Mouse (Mus musculus) liver, postnatal 0 days (tissue): ENCODE data around the gene Cc2d2b. TPM values are rescaled to one million over a fixed set of nuclear protein-coding genes. Genes with fewer than 3 reads are reported as not detected.

Experiments used
- ATAC-seq: fragments of 200-750 bp; cut with Nextera tagmentation; 2 replicates; pipeline ENCODE4 v1.8.0; 2017; ENCODE audit warnings: mild to moderate bottlenecking, moderate library complexity
- DNase-seq: peaks from one replicate; pipeline ENCODE4 v3.0.0-alpha.2; 2016
- H3K27ac ChIP-seq: fragments of 300-500 bp; sonication (generic); 2 replicates; pipeline ENCODE4 v1.5.1; 2014; ENCODE audit warnings: antibody characterized with exemption, moderate library complexity, mild to moderate bottlenecking, low read depth
- H3K27me3 ChIP-seq: fragments of 300-500 bp; sonication (generic); 2 replicates; pipeline ENCODE4 v1.6.1; 2014; ENCODE audit warnings: low read length, control low read depth, mixed read lengths; ENCODE audit not compliant: insufficient read depth
- H3K36me3 ChIP-seq: fragments of 300-500 bp; sonication (generic); replicated peaks from 2 replicates; pipeline ENCODE4 v1.6.1; 2014; ENCODE audit warnings: mild to moderate bottlenecking, control low read depth, low read length, moderate library complexity, mixed read lengths; ENCODE audit not compliant: insufficient read depth
- H3K4me1 ChIP-seq: fragments of 300-500 bp; sonication (generic); 2 replicates; pipeline ENCODE4 v1.6.1; 2014; ENCODE audit warnings: antibody characterized with exemption, mild to moderate bottlenecking, control low read depth; ENCODE audit not compliant: insufficient read depth
- H3K4me2 ChIP-seq: fragments of 300-500 bp; sonication (generic); 2 replicates; pipeline ENCODE4 v1.6.1; 2014; ENCODE audit warnings: low read depth, mild to moderate bottlenecking, low read length, moderate library complexity, mixed read lengths
- H3K4me3 ChIP-seq: fragments of 300-500 bp; sonication (generic); 2 replicates; pipeline ENCODE4 v1.5.1; 2014; ENCODE audit warnings: low read depth, low read length
- H3K9ac ChIP-seq: fragments of 300-500 bp; sonication (generic); replicated peaks from 2 replicates; pipeline ENCODE4 v1.6.1; 2014; ENCODE audit warnings: mild to moderate bottlenecking, moderate library complexity
- H3K9me3 ChIP-seq: fragments of 300-500 bp; sonication (generic); 2 replicates; pipeline ENCODE4 v1.6.1; 2016; ENCODE audit warnings: mild to moderate bottlenecking, control low read depth, low read length, mixed read lengths
- CTCF ChIP-seq: sonication (generic); IDR thresholded peaks from 2 replicates; pipeline ENCODE4 v1.5.1; 2016; ENCODE audit warnings: antibody characterized with exemption, low read depth
- EP300 ChIP-seq: IDR thresholded peaks from 2 replicates; pipeline ENCODE4 v1.6.1; 2016; ENCODE audit warnings: antibody characterized with exemption, low read depth, mild to moderate bottlenecking
- WGBS: fragments of 180-500 bp; shearing (Covaris S2); extraction: QIAGEN DNeasy Blood & Tissue Kit; methylation state at CpG from one replicate; pipeline ENCODE4 v1.1.7; 2014; ENCODE audit not compliant: insufficient replicate concordance; 5-methylcytosine and 5-hydroxymethylcytosine counted together
- polyA plus RNA-seq: library from polyadenylated mRNA; unstranded; fragments of >200 nt; fragmentation: Nextera tagmentation; extraction: Ambion mirVana; gene quantifications from 2 replicates; pipeline ENCODE4 v1.2.1, GENCODE M21; 2015

Gene Cc2d2b
- polyA plus RNA-seq, 1 experiment from 2014 or later, result 1.3 TPM

- ATAC-seq (no peak), DNase-seq (no peak)
- H3K9ac ChIP-seq, result no peak overlapping the region
- H3K9me3 ChIP-seq, result no peaks in the 10 kb centered on the region
- H3K36me3 ChIP-seq, result no peaks in the 10 kb centered on the region
- H3K27ac ChIP-seq, result no peak overlapping the region
- no peak overlapping the region for H3K4me3 ChIP-seq
- H3K4me1 ChIP-seq, result no peaks in the 10 kb centered on the region
- 0 out of 2 replicates have a peak, but pooled peaks cover 2% of the 10 kb centered on the region for H3K27me3 ChIP-seq
- no peak overlapping the region for H3K4me2 ChIP-seq
- 49% methylated on average over 4 of the region's 4 CpGs for WGBS
- TF ChIP-seq CTCF, result no peak
- TF ChIP-seq EP300, result no peak
Observed at GRCm38 (mm10) chr19:40859555-40859954, 111.0 kb downstream of the Cc2d2b start.

- H3K4me2 ChIP-seq, result no peak overlapping the region
- H3K36me3 ChIP-seq, result no peaks in the 10 kb centered on the region
- H3K9me3 ChIP-seq, result no peaks in the 10 kb centered on the region
- no peak overlapping the region for H3K4me3 ChIP-seq
- peaks cover 3% of the 10 kb centered on the region; the same call in 1 of the 2 replicates for H3K4me1 ChIP-seq
- TF ChIP-seq EP300, result no peak
- no peak for TF ChIP-seq CTCF
- DNase-seq (no peak), ATAC-seq (no peak)
- H3K27ac ChIP-seq, result no peak overlapping the region
- H3K27me3 ChIP-seq, result 0 out of 2 replicates have a peak, but pooled peaks cover 5% of the 10 kb centered on the region
- 30% methylated on average over 5 of the region's 5 CpGs for WGBS
- H3K9ac ChIP-seq, result no peak overlapping the region
Observed at GRCm38 (mm10) chr19:40868284-40868683, 119.7 kb downstream of the Cc2d2b start.

GRCm38 (mm10) chr19:40869425-40870105, 121.0 kb downstream of the Cc2d2b start:
- Histone ChIP-seq H3K4me2 (no peak overlapping the region), H3K9ac (no peak overlapping the region), H3K27ac (no peak overlapping the region), H3K4me3 (no peak overlapping the region), H3K36me3 (no peaks in the 10 kb centered on the region), H3K4me1 (peaks cover 3% of the 10 kb centered on the region; the same call in 1 of the 2 replicates), H3K27me3 (0 out of 2 replicates have a peak, but pooled peaks cover 3% of the 10 kb centered on the region), H3K9me3 (no peaks in the 10 kb centered on the region)
- WGBS, result 82% methylated on average over 3 of the region's 3 CpGs
- DNase-seq, result no peak
- no peak for TF ChIP-seq EP300
- TF ChIP-seq CTCF, result no peak
- no peak for ATAC-seq

GRCm38 (mm10) chr19:40872955-40873665, 124.6 kb downstream of the Cc2d2b start:
- WGBS, result 5% methylated on average over 51 of the region's 51 CpGs
- Histone ChIP-seq H3K9ac (0 out of 2 replicates have a peak overlapping the region, but pooled peaks have one; percentile 8), H3K27ac (0 out of 2 replicates have a peak overlapping the region, but pooled peaks have one; percentile 36), H3K9me3 (no peaks in the 10 kb centered on the region), H3K4me3 (peak overlapping the region; percentile 40), H3K4me2 (peak overlapping the region; percentile 68), H3K36me3 (no peaks in the 10 kb centered on the region), H3K4me1 (0 out of 2 replicates have a peak, but pooled peaks cover 3% of the 10 kb centered on the region), H3K27me3 (peaks cover 14% of the 10 kb centered on the region; the same call in 1 of the 2 replicates)
- DNase-seq (peak; percentile 92), ATAC-seq (peak; percentile 100)
- TF ChIP-seq CTCF, result peak; percentile 70
- TF ChIP-seq EP300, result peak; percentile 41; the same call in 1 of the 2 replicates

Other genes with a start within 250 kb of the Cc2d2b start
- gene Sorbs1, start 235.0 kb upstream of the Cc2d2b start, polyA plus RNA-seq, result 28.2 and 30.4 TPM in 2 replicates
- gene Aldh18a1, start 160.3 kb upstream of the Cc2d2b start, polyA plus RNA-seq, result 8.1 and 9.1 TPM in 2 replicates
- 1.7 and 1.8 TPM in 2 replicates for gene Tctn3, start 136.5 kb upstream of the Cc2d2b start, polyA plus RNA-seq
- 5.1 and 5.7 TPM in 2 replicates for gene Entpd1, start 136.4 kb upstream of the Cc2d2b start, polyA plus RNA-seq
- gene Ccnj, start 82.5 kb downstream of the Cc2d2b start, polyA plus RNA-seq, result 2.5 and 2.9 TPM in 2 replicates
- 2.3 and 3.1 TPM in 2 replicates for gene Zfp518a, start 146.0 kb downstream of the Cc2d2b start, polyA plus RNA-seq
- 4.9 and 5.4 TPM in 2 replicates for gene Blnk, start 245.8 kb downstream of the Cc2d2b start, polyA plus RNA-seq